Mouse (Mus musculus) adrenal gland (tissue): Measurements from ENCODE around the gene Map3k14.

Experiments used
- intact Hi-C: fragments of 180-260 bp; cut with DNase I; formaldehyde crosslinking; loops from one replicate; pipeline ENCODE4 v1.15.1; 2025

The Map3k14 gene

GRCm38 (mm10) chr11:103217790-103218516 lies 49.3 kb downstream of the Map3k14 start, which contains the start of gene Spata32:
TSS of gene Spata32 (minus strand) at chr11:103218432.
- intact Hi-C loops = no loop called here

- intact Hi-C loops = no loop called here
Measured at GRCm38 (mm10) chr11:103215355-103215754, 51.9 kb downstream of the Map3k14 start.

- intact Hi-C loops = no loop called here
Measured at GRCm38 (mm10) chr11:103213712-103214111, 53.6 kb downstream of the Map3k14 start.

- intact Hi-C loops = no loop called here
Measured at GRCm38 (mm10) chr11:103210291-103210690, 57.0 kb downstream of the Map3k14 start.

GRCm38 (mm10) chr11:103208458-103208857 lies 58.8 kb downstream of the Map3k14 start, which contains the start of gene 1700023F06Rik:
TSS of gene 1700023F06Rik (minus strand) at chr11:103208558.
- intact Hi-C loops = no loop called here

- intact Hi-C loops = no loop called here
Measured at GRCm38 (mm10) chr11:103206203-103206602, 61.1 kb downstream of the Map3k14 start.

GRCm38 (mm10) chr11:103202376-103202775 lies 64.9 kb downstream of the Map3k14 start:
- intact Hi-C loops = no loop called here

- intact Hi-C loops = no loop called here
Measured at GRCm38 (mm10) chr11:103201664-103202063, 65.6 kb downstream of the Map3k14 start.

- intact Hi-C loops = no loop called here
Measured at GRCm38 (mm10) chr11:103198911-103199803, 68.1 kb downstream of the Map3k14 start.

- intact Hi-C loops = no loop called here
Measured at GRCm38 (mm10) chr11:103198339-103198738, 68.9 kb downstream of the Map3k14 start.

GRCm38 (mm10) chr11:103197340-103197739 lies 69.9 kb downstream of the Map3k14 start:
- intact Hi-C loops = no loop called here

- intact Hi-C loops = no loop called here
Measured at GRCm38 (mm10) chr11:103195656-103196055, 71.6 kb downstream of the Map3k14 start.

- intact Hi-C loops = no loop called here
Measured at GRCm38 (mm10) chr11:103195236-103195635, 72.0 kb downstream of the Map3k14 start.

- intact Hi-C loops = no loop called here
Measured at GRCm38 (mm10) chr11:103193825-103194168, 73.5 kb downstream of the Map3k14 start.

- intact Hi-C loops = no loop called here
Measured at GRCm38 (mm10) chr11:103192956-103193824, 74.1 kb downstream of the Map3k14 start.

- intact Hi-C loops = no loop called here
Measured at GRCm38 (mm10) chr11:103192230-103192955, 74.9 kb downstream of the Map3k14 start.

GRCm38 (mm10) chr11:103184891-103185290 lies 82.4 kb downstream of the Map3k14 start:
- intact Hi-C loops = no loop called here

- intact Hi-C loops = no loop called here
Measured at GRCm38 (mm10) chr11:103181911-103182310, 85.4 kb downstream of the Map3k14 start.

GRCm38 (mm10) chr11:103181349-103181748 lies 85.9 kb downstream of the Map3k14 start:
- intact Hi-C loops = no loop called here

- intact Hi-C loops = no loop called here
Measured at GRCm38 (mm10) chr11:103180426-103180825, 86.8 kb downstream of the Map3k14 start.

GRCm38 (mm10) chr11:103178748-103179147 lies 88.5 kb downstream of the Map3k14 start:
- intact Hi-C loops = no loop called here
